Mouse (Mus musculus): ENCODE data around the gene Bin2.

GRCm38 (mm10) chr15:100613584-100613983 is 55.8 kb downstream of the Bin2 start:
- TF ChIP-seq CTCF (IDR thresholded peaks at IDR 0.05; ENCODE audit: low read depth, low read length) (peak; percentile 65), POLR2A (IDR thresholded peaks at IDR 0.05; ENCODE audit: borderline replicate concordance, low read depth, low read length) (no peak)
